Mouse (Mus musculus) hindbrain, embryonic 11.5 days (tissue): ENCODE measurements at regions not wholly inside any gene's neighbourhood (a gene's known extent, or its start where the extent isn't known, plus 50 kb on each side); places are given as distances from the start of the nearest gene placed in this dataset.

Experiments
- ATAC-seq: fragments of 200-750 bp; cut with Nextera tagmentation; 2 replicates; pipeline ENCODE4 v1.8.0; 2017; ENCODE audit warnings: mild to moderate bottlenecking, moderate TSS enrichment, moderate library complexity; ENCODE audit not compliant: low FRiP score
- DNase-seq: peaks from one replicate; pipeline ENCODE4 v3.0.0-alpha.2; 2015; ENCODE audit warnings: low spot score
- H3K27ac ChIP-seq: fragments of 300-500 bp; sonication (generic); 2 replicates; pipeline ENCODE4 v1.5.1; 2014; ENCODE audit warnings: mild to moderate bottlenecking, low read depth, low read length
- H3K27me3 ChIP-seq: fragments of 300-500 bp; sonication (generic); 2 replicates; pipeline ENCODE4 v1.6.1; 2014; ENCODE audit warnings: mild to moderate bottlenecking, low read length, moderate library complexity, mixed read lengths; ENCODE audit not compliant: control insufficient read depth, insufficient read depth
- H3K36me3 ChIP-seq: fragments of 300-500 bp; sonication (generic); 2 replicates; pipeline ENCODE4 v1.6.1; 2014; ENCODE audit warnings: mild to moderate bottlenecking, low read length, moderate library complexity, mixed read lengths; ENCODE audit not compliant: control insufficient read depth, insufficient read depth
- H3K4me1 ChIP-seq: fragments of 300-500 bp; sonication (generic); replicated peaks from 2 replicates; pipeline ENCODE4 v1.6.1; 2014; ENCODE audit warnings: low read length, mixed read lengths; ENCODE audit not compliant: control insufficient read depth, insufficient read depth
- H3K4me2 ChIP-seq: fragments of 300-500 bp; sonication (generic); replicated peaks from 2 replicates; pipeline ENCODE4 v1.6.1; 2014; ENCODE audit warnings: mild to moderate bottlenecking, low read depth, low read length
- H3K4me3 ChIP-seq: fragments of 300-500 bp; sonication (generic); 2 replicates; pipeline ENCODE4 v1.5.1; 2014; ENCODE audit warnings: low read depth, low read length
- H3K9ac ChIP-seq: fragments of 300-500 bp; sonication (generic); 2 replicates; pipeline ENCODE4 v1.6.1; 2014; ENCODE audit warnings: low read depth, low read length
- H3K9me3 ChIP-seq: fragments of 300-500 bp; sonication (generic); 2 replicates; pipeline ENCODE4 v1.6.1; 2016; ENCODE audit warnings: low read length; ENCODE audit not compliant: control insufficient read depth
- WGBS: fragments of 180-500 bp; shearing (Covaris S2); extraction: QIAGEN DNeasy Blood & Tissue Kit; methylation state at CpG from one replicate; pipeline ENCODE4 v1.1.7; 2014; 5-methylcytosine and 5-hydroxymethylcytosine counted together

GRCm38 (mm10) chr12:109539046-109539445 lies 61.1 kb downstream of the Rtl1 start:
- no peak overlapping the region for H3K9ac ChIP-seq
- no peaks in the 10 kb centered on the region for H3K36me3 ChIP-seq
- H3K27ac ChIP-seq = no peak overlapping the region
- no peaks in the 10 kb centered on the region for H3K9me3 ChIP-seq
- DNase-seq (no peak), ATAC-seq (no peak)
- H3K4me2 ChIP-seq = no peak overlapping the region
- no peaks in the 10 kb centered on the region for H3K4me1 ChIP-seq
- 69% methylated on average over 8 of the region's 8 CpGs for WGBS
- H3K4me3 ChIP-seq = no peak overlapping the region
- no peaks in the 10 kb centered on the region for H3K27me3 ChIP-seq

- Histone ChIP-seq H3K9me3 (no peaks in the 10 kb centered on the region), H3K36me3 (no peaks in the 10 kb centered on the region), H3K4me1 (no peaks in the 10 kb centered on the region), H3K9ac (no peak overlapping the region), H3K4me2 (no peak overlapping the region), H3K4me3 (no peak overlapping the region), H3K27ac (no peak overlapping the region), H3K27me3 (no peaks in the 10 kb centered on the region)
- 71% methylated on average over 3 of the region's 3 CpGs for WGBS
- ATAC-seq (no peak), DNase-seq (no peak)
Observed at GRCm38 (mm10) chr12:109538641-109539040, 61.5 kb downstream of the Rtl1 start.

- Histone ChIP-seq H3K9ac (no peak overlapping the region), H3K4me1 (no peaks in the 10 kb centered on the region), H3K9me3 (no peaks in the 10 kb centered on the region), H3K4me3 (no peak overlapping the region), H3K4me2 (no peak overlapping the region), H3K27me3 (0 out of 2 replicates have a peak, but pooled peaks cover 2% of the 10 kb centered on the region), H3K36me3 (no peaks in the 10 kb centered on the region), H3K27ac (no peak overlapping the region)
- DNase-seq (no peak), ATAC-seq (no peak)
- 93% methylated on average over 3 of the region's 3 CpGs for WGBS
Observed at GRCm38 (mm10) chr12:109536536-109536935, 63.6 kb downstream of the Rtl1 start.

- 0 out of 2 replicates have a peak, but pooled peaks cover 2% of the 10 kb centered on the region for H3K27me3 ChIP-seq
- ATAC-seq (no peak), DNase-seq (no peak)
- no peak overlapping the region for H3K27ac ChIP-seq
- no peak overlapping the region for H3K4me3 ChIP-seq
- H3K9ac ChIP-seq = no peak overlapping the region
- no peaks in the 10 kb centered on the region for H3K36me3 ChIP-seq
- H3K4me1 ChIP-seq = no peaks in the 10 kb centered on the region; the same call in 1 of the 2 replicates
- no peak overlapping the region for H3K4me2 ChIP-seq
- WGBS = 66% methylated on average over 8 of the region's 8 CpGs
- H3K9me3 ChIP-seq = 0 out of 2 replicates have a peak, but pooled peaks cover under 1% of the 10 kb centered on the region
Observed at GRCm38 (mm10) chr12:109532392-109532791, 67.7 kb downstream of the Rtl1 start.

- no peak for ATAC-seq
- Histone ChIP-seq H3K4me1 (no peaks in the 10 kb centered on the region; the same call in 1 of the 2 replicates), H3K9ac (no peak overlapping the region), H3K4me2 (no peak overlapping the region), H3K4me3 (no peak overlapping the region), H3K9me3 (peaks cover 6% of the 10 kb centered on the region; the same call in 1 of the 2 replicates), H3K27me3 (0 out of 2 replicates have a peak, but pooled peaks cover 2% of the 10 kb centered on the region), H3K36me3 (no peaks in the 10 kb centered on the region), H3K27ac (no peak overlapping the region)
- WGBS = 81% methylated on average over 8 of the region's 8 CpGs
- no peak for DNase-seq
Observed at GRCm38 (mm10) chr12:109531347-109532023, 68.6 kb downstream of the Rtl1 start.

GRCm38 (mm10) chr12:109530215-109531050 lies 69.7 kb downstream of the Rtl1 start:
- Histone ChIP-seq H3K9me3 (peaks cover 7% of the 10 kb centered on the region; the same call in 1 of the 2 replicates), H3K9ac (no peak overlapping the region), H3K4me2 (no peak overlapping the region), H3K4me1 (no peaks in the 10 kb centered on the region; the same call in 1 of the 2 replicates), H3K4me3 (no peak overlapping the region), H3K36me3 (no peaks in the 10 kb centered on the region), H3K27ac (no peak overlapping the region), H3K27me3 (0 out of 2 replicates have a peak, but pooled peaks cover 2% of the 10 kb centered on the region)
- ATAC-seq (no peak), DNase-seq (no peak)
- WGBS = 54% methylated on average over 19 of the region's 19 CpGs

- Histone ChIP-seq H3K27ac (no peak overlapping the region), H3K4me1 (no peaks in the 10 kb centered on the region; the same call in 1 of the 2 replicates), H3K4me2 (no peak overlapping the region), H3K9me3 (peaks cover 7% of the 10 kb centered on the region; the same call in 1 of the 2 replicates), H3K27me3 (0 out of 2 replicates have a peak, but pooled peaks cover 2% of the 10 kb centered on the region), H3K36me3 (no peaks in the 10 kb centered on the region), H3K9ac (no peak overlapping the region), H3K4me3 (no peak overlapping the region)
- WGBS = 61% methylated on average over 6 of the region's 6 CpGs
- ATAC-seq = no peak
- DNase-seq = no peak
Observed at GRCm38 (mm10) chr12:109529501-109529900, 70.6 kb downstream of the Rtl1 start.

GRCm38 (mm10) chr12:109528966-109529365 lies 71.2 kb downstream of the Rtl1 start:
- Histone ChIP-seq H3K27ac (no peak overlapping the region), H3K9me3 (peaks cover 7% of the 10 kb centered on the region; the same call in 1 of the 2 replicates), H3K4me3 (no peak overlapping the region)

More at GRCm38 (mm10) chr12:109528966-109529365, 71.2 kb downstream of the Rtl1 start:
- WGBS = 57% methylated on average over 5 of the region's 5 CpGs
- no peak for ATAC-seq
- Histone ChIP-seq H3K36me3 (no peaks in the 10 kb centered on the region), H3K4me1 (no peaks in the 10 kb centered on the region; the same call in 1 of the 2 replicates), H3K4me2 (no peak overlapping the region), H3K9ac (no peak overlapping the region), H3K27me3 (0 out of 2 replicates have a peak, but pooled peaks cover 2% of the 10 kb centered on the region)
- no peak for DNase-seq
